Mouse (Mus musculus) forebrain, embryonic 12.5 days (tissue): Measurements from ENCODE around the gene 4930524J08Rik. TPM values are rescaled to one million over a fixed set of nuclear protein-coding genes. Genes with fewer than 3 reads are reported as not detected.

Experiments used
- ATAC-seq: fragments of 200-750 bp; cut with Nextera tagmentation; 2 replicates; pipeline ENCODE4 v1.8.0; 2017; ENCODE audit warnings: moderate TSS enrichment; ENCODE audit not compliant: low FRiP score
- H3K27ac ChIP-seq: fragments of 300-500 bp; sonication (generic); 2 replicates; pipeline ENCODE4 v1.5.1; 2016; ENCODE audit warnings: mild to moderate bottlenecking
- H3K27me3 ChIP-seq: fragments of 300-500 bp; sonication (generic); 2 replicates; pipeline ENCODE4 v1.6.1; 2016; ENCODE audit warnings: mild to moderate bottlenecking
- H3K36me3 ChIP-seq: fragments of 300-500 bp; sonication (generic); replicated peaks from 2 replicates; pipeline ENCODE4 v1.6.1; 2016; ENCODE audit warnings: mild to moderate bottlenecking
- H3K4me1 ChIP-seq: fragments of 300-500 bp; sonication (generic); 2 replicates; pipeline ENCODE4 v1.6.1; 2016
- H3K4me2 ChIP-seq: fragments of 300-500 bp; sonication (generic); 2 replicates; pipeline ENCODE4 v1.6.1; 2016; ENCODE audit warnings: mild to moderate bottlenecking, moderate library complexity
- H3K4me3 ChIP-seq: fragments of 300-500 bp; sonication (generic); replicated peaks from 2 replicates; pipeline ENCODE4 v1.5.1; 2016; ENCODE audit warnings: mild to moderate bottlenecking
- H3K9ac ChIP-seq: fragments of 300-500 bp; sonication (generic); 2 replicates; pipeline ENCODE4 v1.6.1; 2016; ENCODE audit warnings: mild to moderate bottlenecking
- H3K9me3 ChIP-seq: fragments of 300-500 bp; sonication (generic); 2 replicates; pipeline ENCODE4 v1.6.1; 2016
- WGBS: fragments of 180-500 bp; shearing (Covaris S2); methylation state at CpG from one replicate; pipeline ENCODE4 v1.1.7; 2016; 5-methylcytosine and 5-hydroxymethylcytosine counted together
- polyA plus RNA-seq: library from polyadenylated mRNA; unstranded; fragments of >200 nt; fragmentation: Nextera tagmentation; extraction: Ambion mirVana; gene quantifications from 2 replicates; pipeline ENCODE4 v1.2.1, GENCODE M21; 2016

Gene 4930524J08Rik
- polyA plus RNA-seq, 1 experiment from 2014 or later, result 3.0 TPM

DNA sequence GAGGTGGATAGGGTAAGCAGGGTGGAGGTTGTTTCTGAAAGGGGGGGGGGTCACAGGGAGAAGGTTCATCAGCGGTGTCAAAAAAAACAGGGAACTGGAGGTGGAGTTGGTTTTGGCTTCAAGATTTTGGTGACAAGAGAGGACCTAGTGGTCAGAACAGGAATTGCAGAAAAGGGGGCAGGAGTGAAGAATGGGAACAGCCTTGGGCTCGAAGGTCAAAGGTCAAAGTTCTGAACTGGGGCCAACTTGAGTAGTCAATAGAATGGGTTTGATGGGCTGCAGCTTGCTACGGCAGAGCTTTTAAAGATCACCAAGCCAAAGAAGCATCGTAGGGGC is 28.1 kb downstream of the 4930524J08Rik start:
- H3K27ac ChIP-seq, result no peak overlapping the region
- no peak overlapping the region for H3K4me2 ChIP-seq
- H3K9me3 ChIP-seq, result no peaks in the 10 kb centered on the region
- 76% methylated on average over 4 of the region's 4 CpGs for WGBS
- ATAC-seq, result no peak
- H3K4me1 ChIP-seq, result no peaks in the 10 kb centered on the region
- H3K4me3 ChIP-seq, result no peak overlapping the region
- no peaks in the 10 kb centered on the region for H3K27me3 ChIP-seq
- H3K36me3 ChIP-seq, result no peaks in the 10 kb centered on the region
- H3K9ac ChIP-seq, result no peak overlapping the region

- no peaks in the 10 kb centered on the region for H3K27me3 ChIP-seq
- H3K9me3 ChIP-seq, result no peaks in the 10 kb centered on the region
- 66% methylated on average over 3 of the region's 3 CpGs for WGBS
- ATAC-seq, result no peak
- no peak overlapping the region for H3K4me3 ChIP-seq
- H3K4me1 ChIP-seq, result no peaks in the 10 kb centered on the region
- no peak overlapping the region for H3K27ac ChIP-seq
- no peak overlapping the region for H3K9ac ChIP-seq
- H3K36me3 ChIP-seq, result no peaks in the 10 kb centered on the region
- no peak overlapping the region for H3K4me2 ChIP-seq
Observed at GRCm38 (mm10) chr5:100008485-100008884, 29.6 kb downstream of the 4930524J08Rik start.

DNA sequence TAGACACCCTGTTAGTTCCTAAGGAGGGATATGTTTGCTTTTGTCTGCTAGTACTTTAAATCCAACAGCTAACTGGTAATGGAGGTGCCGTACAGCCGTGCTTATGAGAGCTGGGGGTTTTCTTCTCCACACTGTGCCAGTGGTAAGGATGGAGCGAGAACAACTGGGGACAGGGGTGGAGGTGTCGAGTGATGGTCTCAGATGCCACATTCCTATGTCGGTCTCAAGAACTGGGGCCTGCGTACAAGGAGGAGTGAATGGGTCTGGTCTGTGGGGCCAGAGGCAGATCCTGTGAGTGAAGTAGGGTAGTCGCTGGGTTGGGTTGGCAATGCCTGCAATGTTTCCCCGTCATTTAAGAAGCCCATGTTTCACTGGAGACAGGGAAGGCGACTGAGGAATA is 33.7 kb downstream of the 4930524J08Rik start:
- 93% methylated on average over 9 of the region's 9 CpGs for WGBS
- Histone ChIP-seq H3K27me3 (no peaks in the 10 kb centered on the region), H3K4me2 (no peak overlapping the region), H3K4me3 (no peak overlapping the region), H3K27ac (no peak overlapping the region), H3K36me3 (no peaks in the 10 kb centered on the region), H3K4me1 (no peaks in the 10 kb centered on the region), H3K9ac (no peak overlapping the region), H3K9me3 (no peaks in the 10 kb centered on the region)
- no peak for ATAC-seq

DNA sequence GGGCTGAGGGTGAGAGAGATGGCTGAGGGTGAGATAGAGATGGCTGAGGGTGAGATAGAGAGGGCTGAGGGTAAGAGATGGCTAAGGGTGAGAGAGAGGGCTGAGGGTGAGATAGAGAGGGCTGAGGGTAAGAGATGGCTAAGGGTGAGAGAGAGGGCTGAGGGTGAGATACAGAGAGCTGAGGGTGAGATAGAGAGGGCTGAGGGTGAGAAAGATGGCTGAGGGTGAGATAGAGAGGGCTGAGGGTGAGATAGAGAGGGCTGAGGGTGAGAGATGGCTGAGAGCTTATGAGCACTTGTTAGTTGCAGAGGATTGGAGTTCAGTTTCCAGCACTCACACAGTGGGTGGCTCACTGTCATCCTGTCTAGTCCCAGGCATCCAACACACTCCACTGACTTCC is 41.2 kb downstream of the 4930524J08Rik start:
- no peak overlapping the region for H3K27ac ChIP-seq
- no peaks in the 10 kb centered on the region for H3K9me3 ChIP-seq
- H3K36me3 ChIP-seq, result no peaks in the 10 kb centered on the region
- no peak overlapping the region for H3K9ac ChIP-seq
- no peak overlapping the region for H3K4me2 ChIP-seq
- no peaks in the 10 kb centered on the region for H3K27me3 ChIP-seq
- no peak overlapping the region for H3K4me3 ChIP-seq
- no peaks in the 10 kb centered on the region for H3K4me1 ChIP-seq
- no peak for ATAC-seq

DNA sequence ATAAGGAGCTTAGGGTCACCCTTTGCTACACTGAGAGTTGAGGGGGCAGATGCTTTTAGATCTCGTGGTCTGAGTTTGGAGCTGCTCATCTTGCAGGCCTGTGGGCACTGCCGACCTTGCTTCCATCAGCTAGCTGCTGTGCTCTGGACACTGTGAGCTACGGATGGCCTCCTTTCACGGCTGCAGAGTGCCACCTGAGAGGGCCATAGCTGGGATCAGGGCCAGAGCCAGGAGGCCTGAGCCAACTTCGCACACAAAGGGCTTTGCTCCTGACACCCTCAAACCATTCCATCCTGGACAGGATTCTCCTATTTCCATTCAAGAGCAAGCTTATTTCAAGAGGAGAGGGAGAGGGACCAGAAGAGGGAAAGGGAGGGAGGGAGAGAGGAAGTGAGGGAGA is 45.5 kb downstream of the 4930524J08Rik start:
- no peaks in the 10 kb centered on the region for H3K27me3 ChIP-seq
- no peak overlapping the region for H3K4me2 ChIP-seq
- no peaks in the 10 kb centered on the region for H3K36me3 ChIP-seq
- WGBS, result 82% methylated on average over 5 of the region's 5 CpGs
- H3K9me3 ChIP-seq, result no peaks in the 10 kb centered on the region
- ATAC-seq, result no peak
- H3K27ac ChIP-seq, result no peak overlapping the region
- H3K4me3 ChIP-seq, result no peak overlapping the region
- H3K9ac ChIP-seq, result no peak overlapping the region
- H3K4me1 ChIP-seq, result no peaks in the 10 kb centered on the region

GRCm38 (mm10) chr5:100024868-100025267 is 46.0 kb downstream of the 4930524J08Rik start:
- WGBS, result 85% methylated on average over 1 of the region's 1 CpGs
- ATAC-seq, result no peak
- Histone ChIP-seq H3K4me2 (no peak overlapping the region), H3K36me3 (no peaks in the 10 kb centered on the region), H3K4me3 (no peak overlapping the region), H3K9me3 (no peaks in the 10 kb centered on the region), H3K27ac (no peak overlapping the region), H3K4me1 (peaks cover under 1% of the 10 kb centered on the region; the same call in 1 of the 2 replicates), H3K9ac (no peak overlapping the region), H3K27me3 (no peaks in the 10 kb centered on the region)

Other genes with a start within 250 kb of the 4930524J08Rik start
- gene Rasgef1b, start 250.0 kb upstream of the 4930524J08Rik start, polyA plus RNA-seq, result 36.6 and 36.9 TPM in 2 replicates
- gene Vamp9, start 72.8 kb upstream of the 4930524J08Rik start, polyA plus RNA-seq, result 0.56 TPM in 1 of 2 replicates, not detected in the other
- 464 and 515 TPM in 2 replicates for gene Hnrnpd, start 123 bp upstream of the 4930524J08Rik start, polyA plus RNA-seq
- 284 and 293 TPM in 2 replicates for gene Hnrnpdl, start 60.6 kb downstream of the 4930524J08Rik start, polyA plus RNA-seq
- 43.8 and 45.0 TPM in 2 replicates for gene Enoph1, start 60.9 kb downstream of the 4930524J08Rik start, polyA plus RNA-seq
- 5.8 and 6.3 TPM in 2 replicates for gene Tmem150c, start 180.7 kb downstream of the 4930524J08Rik start, polyA plus RNA-seq